Mouse (Mus musculus): ENCODE measurements at regions not wholly inside any gene's neighbourhood (a gene's known extent, or its start where the extent isn't known, plus 50 kb on each side); places are given as distances from the start of the nearest gene placed in this dataset.

GRCm38 (mm10) chr1:166812920-166813439 lies 131.3 kb upstream of the Fmo9 start:
- H3K9ac ChIP-seq: no peak overlapping the region
- H3K9me3 ChIP-seq: no peaks in the 10 kb centered on the region
- no peaks in the 10 kb centered on the region for H3K27me3 ChIP-seq
- 82% methylated on average over 7 of the region's 7 CpGs for WGBS
- H3K27ac ChIP-seq: no peak overlapping the region
- H3K4me3 ChIP-seq: no peak overlapping the region
- no peak overlapping the region for H3K4me2 ChIP-seq
- H3K4me1 ChIP-seq: no peaks in the 10 kb centered on the region
- H3K36me3 ChIP-seq: no peaks in the 10 kb centered on the region
- no peak for ATAC-seq (ENCODE audit: insufficient number of reproducible peaks, low FRiP score, low TSS enrichment, low read depth)

GRCm38 (mm10) chr1:166817927-166818326 lies 136.3 kb upstream of the Fmo9 start:
- H3K27ac ChIP-seq: no peak overlapping the region
- no peak overlapping the region for H3K4me2 ChIP-seq
- no peaks in the 10 kb centered on the region for H3K27me3 ChIP-seq
- H3K9ac ChIP-seq: no peak overlapping the region
- H3K36me3 ChIP-seq: no peaks in the 10 kb centered on the region
- no peak overlapping the region for H3K4me3 ChIP-seq
- H3K4me1 ChIP-seq: no peaks in the 10 kb centered on the region
- H3K9me3 ChIP-seq: no peaks in the 10 kb centered on the region
- 89% methylated on average over 4 of the region's 4 CpGs for WGBS
- ATAC-seq (ENCODE audit: insufficient number of reproducible peaks, low FRiP score, low TSS enrichment, low read depth): no peak

- ATAC-seq (ENCODE audit: insufficient number of reproducible peaks, low FRiP score, low TSS enrichment, low read depth): no peak
- WGBS: 76% methylated on average over 5 of the region's 5 CpGs
- no peak overlapping the region for H3K9ac ChIP-seq
- no peaks in the 10 kb centered on the region for H3K4me1 ChIP-seq
- no peaks in the 10 kb centered on the region for H3K36me3 ChIP-seq
- no peaks in the 10 kb centered on the region for H3K9me3 ChIP-seq
- no peak overlapping the region for H3K4me2 ChIP-seq
- H3K4me3 ChIP-seq: no peak overlapping the region
- H3K27me3 ChIP-seq: no peaks in the 10 kb centered on the region
- H3K27ac ChIP-seq: no peak overlapping the region
Measured at GRCm38 (mm10) chr1:166818682-166819081, 137.0 kb upstream of the Fmo9 start.

DNA sequence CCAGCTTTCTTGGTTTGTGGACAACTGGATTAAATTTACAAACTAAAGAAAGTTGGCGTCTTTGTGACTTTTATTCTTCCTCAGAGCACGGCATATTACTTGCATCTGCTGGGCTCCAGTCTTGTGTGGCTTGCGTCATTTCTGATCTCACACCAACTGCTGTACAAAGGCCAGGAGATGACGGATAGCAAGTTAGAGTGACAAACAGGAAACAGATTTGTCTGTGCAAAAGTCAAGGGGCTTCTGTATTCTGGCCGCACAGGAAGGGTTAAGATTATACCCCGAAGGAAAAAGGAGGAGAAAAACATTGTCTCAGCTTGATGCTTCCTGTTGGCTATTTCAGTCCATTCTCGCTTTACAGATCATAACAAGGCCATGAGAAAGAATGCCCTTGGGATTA lies 137.8 kb upstream of the Fmo9 start:
- H3K36me3 ChIP-seq: no peaks in the 10 kb centered on the region
- H3K9me3 ChIP-seq: no peaks in the 10 kb centered on the region
- no peak overlapping the region for H3K27ac ChIP-seq
- no peak overlapping the region for H3K4me3 ChIP-seq
- WGBS: 46% methylated on average over 7 of the region's 7 CpGs
- H3K27me3 ChIP-seq: no peaks in the 10 kb centered on the region
- ATAC-seq (ENCODE audit: insufficient number of reproducible peaks, low FRiP score, low TSS enrichment, low read depth): no peak
- H3K4me1 ChIP-seq: no peaks in the 10 kb centered on the region
- H3K4me2 ChIP-seq: no peak overlapping the region
- H3K9ac ChIP-seq: no peak overlapping the region

DNA sequence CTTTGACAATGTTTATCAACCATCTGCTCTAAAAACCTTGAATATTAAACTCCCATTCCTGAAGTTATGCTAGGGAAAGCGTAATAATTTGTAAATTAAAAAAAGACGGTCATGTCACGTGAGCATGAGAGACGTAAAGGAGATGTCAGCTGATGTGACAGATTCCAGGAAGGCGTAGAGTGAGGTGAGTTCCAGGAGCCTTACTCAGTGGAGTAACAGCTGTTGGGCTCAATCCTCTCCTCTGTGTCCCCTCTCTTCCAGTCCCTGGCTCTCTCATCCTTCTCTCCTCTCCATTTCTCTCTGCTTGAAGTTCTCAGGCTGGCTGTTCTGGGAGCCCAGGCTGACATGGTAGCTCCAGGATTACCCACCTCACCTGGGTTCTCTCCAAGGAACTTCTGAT lies 138.4 kb upstream of the Fmo9 start:
- 83% methylated on average over 5 of the region's 5 CpGs for WGBS
- Histone ChIP-seq H3K27ac (no peak overlapping the region), H3K36me3 (no peaks in the 10 kb centered on the region)

GRCm38 (mm10) chr1:166821146-166821545 lies 139.5 kb upstream of the Fmo9 start:
- no peaks in the 10 kb centered on the region for H3K36me3 ChIP-seq
- no peaks in the 10 kb centered on the region for H3K9me3 ChIP-seq
- H3K4me2 ChIP-seq: no peak overlapping the region
- H3K9ac ChIP-seq: no peak overlapping the region
- H3K27ac ChIP-seq: no peak overlapping the region
- no peak overlapping the region for H3K4me3 ChIP-seq
- ATAC-seq (ENCODE audit: insufficient number of reproducible peaks, low FRiP score, low TSS enrichment, low read depth): no peak
- H3K27me3 ChIP-seq: no peaks in the 10 kb centered on the region
- no peaks in the 10 kb centered on the region for H3K4me1 ChIP-seq
- WGBS: 35% methylated on average over 3 of the region's 3 CpGs

More for the DNA sequence above, 138.4 kb upstream of the Fmo9 start:
- no peaks in the 10 kb centered on the region for H3K9me3 ChIP-seq
- no peaks in the 10 kb centered on the region for H3K4me1 ChIP-seq
- H3K4me2 ChIP-seq: no peak overlapping the region
- ATAC-seq (ENCODE audit: insufficient number of reproducible peaks, low FRiP score, low TSS enrichment, low read depth): no peak
- no peaks in the 10 kb centered on the region for H3K27me3 ChIP-seq
- no peak overlapping the region for H3K9ac ChIP-seq
- H3K4me3 ChIP-seq: no peak overlapping the region

DNA sequence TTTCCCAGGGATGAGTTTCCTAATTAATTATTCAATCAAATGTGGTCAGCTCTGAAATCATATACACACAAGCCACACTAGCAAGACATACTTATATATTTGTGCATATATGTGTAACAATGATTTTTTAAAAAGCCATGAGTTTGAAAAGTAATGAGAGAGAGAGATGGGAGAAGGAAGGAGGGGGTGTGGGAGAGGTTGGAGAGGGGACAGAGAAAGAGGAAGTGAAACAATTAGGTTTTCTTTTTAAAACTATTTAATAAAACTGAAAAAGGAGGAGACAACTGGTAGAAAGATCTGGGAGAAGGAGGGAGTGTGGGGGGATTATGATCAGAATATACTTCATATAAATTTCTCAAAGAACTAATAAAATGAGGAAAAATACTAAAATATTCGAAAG lies 155.7 kb upstream of the Fmo9 start:
- Histone ChIP-seq H3K9me3 (no peaks in the 10 kb centered on the region), H3K27ac (no peak overlapping the region), H3K4me2 (no peak overlapping the region), H3K4me1 (no peaks in the 10 kb centered on the region), H3K36me3 (no peaks in the 10 kb centered on the region), H3K27me3 (no peaks in the 10 kb centered on the region), H3K4me3 (no peak overlapping the region), H3K9ac (no peak overlapping the region)
- 67% methylated on average over 1 of the region's 1 CpGs for WGBS
- no peak for ATAC-seq (ENCODE audit: insufficient number of reproducible peaks, low FRiP score, low TSS enrichment, low read depth)

GRCm38 (mm10) chr1:166839833-166840232 lies 158.2 kb upstream of the Fmo9 start:
- Histone ChIP-seq H3K9ac (no peak overlapping the region), H3K4me2 (no peak overlapping the region), H3K27ac (no peak overlapping the region), H3K36me3 (no peaks in the 10 kb centered on the region), H3K4me3 (no peak overlapping the region), H3K27me3 (no peaks in the 10 kb centered on the region), H3K9me3 (no peaks in the 10 kb centered on the region), H3K4me1 (no peaks in the 10 kb centered on the region)
- ATAC-seq (ENCODE audit: insufficient number of reproducible peaks, low FRiP score, low TSS enrichment, low read depth): no peak
- 41% methylated on average over 7 of the region's 7 CpGs for WGBS

- 1% methylated on average over 11 of the region's 11 CpGs for WGBS
- H3K4me1 ChIP-seq: no peaks in the 10 kb centered on the region
- no peak for ATAC-seq (ENCODE audit: insufficient number of reproducible peaks, low FRiP score, low TSS enrichment, low read depth)
- H3K27me3 ChIP-seq: no peaks in the 10 kb centered on the region
- no peak overlapping the region for H3K4me3 ChIP-seq
- no peaks in the 10 kb centered on the region for H3K36me3 ChIP-seq
- no peak overlapping the region for H3K4me2 ChIP-seq
- H3K9ac ChIP-seq: no peak overlapping the region
- H3K27ac ChIP-seq: no peak overlapping the region
- H3K9me3 ChIP-seq: no peaks in the 10 kb centered on the region
Measured at GRCm38 (mm10) chr1:166843397-166843877, 157.8 kb upstream of the Fam78b start.

- Histone ChIP-seq H3K4me1 (no peaks in the 10 kb centered on the region), H3K9ac (no peak overlapping the region), H3K9me3 (no peaks in the 10 kb centered on the region), H3K27me3 (no peaks in the 10 kb centered on the region), H3K27ac (no peak overlapping the region), H3K4me2 (no peak overlapping the region), H3K4me3 (no peak overlapping the region), H3K36me3 (no peaks in the 10 kb centered on the region)
- no peak for ATAC-seq (ENCODE audit: insufficient number of reproducible peaks, low FRiP score, low TSS enrichment, low read depth)
- 85% methylated on average over 5 of the region's 5 CpGs for WGBS
Measured at GRCm38 (mm10) chr1:166846566-166846965, 154.7 kb upstream of the Fam78b start.

DNA sequence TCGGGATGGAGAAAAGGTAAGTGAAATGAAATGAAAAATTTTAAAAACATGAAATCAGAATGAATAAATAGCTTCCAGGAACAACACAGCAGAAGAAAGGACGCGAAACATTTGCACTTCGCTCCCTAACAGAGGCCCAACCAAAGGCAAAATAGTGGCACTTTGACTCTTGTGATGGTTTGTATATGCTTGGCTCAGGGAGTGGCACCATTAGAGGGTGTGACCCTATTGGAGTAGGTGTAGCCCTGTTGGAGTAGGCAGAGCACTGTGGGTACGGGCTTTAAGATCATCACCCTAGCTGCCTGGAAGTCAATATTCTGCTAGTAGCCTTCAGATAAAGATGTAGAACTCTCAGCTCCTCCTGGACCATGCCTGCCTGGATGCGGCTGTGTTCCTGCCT lies 154.0 kb upstream of the Fam78b start:
- H3K27ac ChIP-seq: no peak overlapping the region
- H3K36me3 ChIP-seq: no peaks in the 10 kb centered on the region
- H3K4me2 ChIP-seq: no peak overlapping the region
- 90% methylated on average over 6 of the region's 6 CpGs for WGBS
- H3K4me3 ChIP-seq: no peak overlapping the region
- no peak for ATAC-seq (ENCODE audit: insufficient number of reproducible peaks, low FRiP score, low TSS enrichment, low read depth)
- H3K9ac ChIP-seq: no peak overlapping the region
- H3K4me1 ChIP-seq: no peaks in the 10 kb centered on the region
- H3K27me3 ChIP-seq: no peaks in the 10 kb centered on the region
- no peaks in the 10 kb centered on the region for H3K9me3 ChIP-seq

DNA sequence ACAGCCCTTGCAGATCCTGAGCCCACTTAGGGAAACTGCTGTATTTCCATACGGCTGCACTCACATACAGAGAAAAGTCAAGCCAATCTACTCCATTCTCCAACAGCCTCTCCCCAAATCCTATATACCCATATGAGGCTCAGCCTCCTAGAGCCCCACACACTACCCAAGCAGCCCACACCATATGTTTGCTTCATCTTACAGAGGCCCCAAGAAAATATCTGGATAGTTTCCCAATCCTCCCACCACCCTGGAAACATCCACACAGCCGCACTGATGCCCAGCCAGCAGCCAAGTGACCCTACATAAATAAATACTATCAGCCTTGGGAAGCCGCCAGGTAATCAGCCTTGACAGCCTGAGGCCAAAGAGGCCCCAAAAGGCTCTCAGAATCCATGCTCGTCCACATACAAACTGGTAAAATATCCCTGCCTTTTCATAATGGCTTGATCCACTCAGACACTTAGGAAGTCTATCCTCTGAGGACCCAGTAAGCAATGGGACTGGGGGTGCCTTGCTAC lies 153.1 kb upstream of the Fam78b start:
- Histone ChIP-seq H3K4me2 (no peak overlapping the region), H3K27ac (no peak overlapping the region), H3K9ac (no peak overlapping the region), H3K4me1 (no peaks in the 10 kb centered on the region), H3K36me3 (no peaks in the 10 kb centered on the region), H3K4me3 (no peak overlapping the region), H3K27me3 (no peaks in the 10 kb centered on the region), H3K9me3 (no peaks in the 10 kb centered on the region)
- WGBS: 61% methylated on average over 4 of the region's 4 CpGs
- ATAC-seq (ENCODE audit: insufficient number of reproducible peaks, low FRiP score, low TSS enrichment, low read depth): no peak

- H3K27me3 ChIP-seq: no peaks in the 10 kb centered on the region
- 61% methylated on average over 4 of the region's 4 CpGs for WGBS
- H3K9ac ChIP-seq: no peak overlapping the region
- no peak overlapping the region for H3K27ac ChIP-seq
- H3K36me3 ChIP-seq: no peaks in the 10 kb centered on the region
- H3K9me3 ChIP-seq: no peaks in the 10 kb centered on the region
- H3K4me2 ChIP-seq: no peak overlapping the region
- H3K4me1 ChIP-seq: no peaks in the 10 kb centered on the region
- no peak overlapping the region for H3K4me3 ChIP-seq
- ATAC-seq (ENCODE audit: insufficient number of reproducible peaks, low FRiP score, low TSS enrichment, low read depth): no peak
Measured at GRCm38 (mm10) chr1:166855988-166856387, 145.2 kb upstream of the Fam78b start.

Data from limb, embryonic 15.5 days (tissue).